Mouse (Mus musculus) embryonic facial prominence, embryonic 15.5 days (tissue): ENCODE data around the gene Ube2c. TPM values are rescaled to one million over a fixed set of nuclear protein-coding genes. Genes with fewer than 3 reads are reported as not detected.

Source experiments
- ATAC-seq: fragments of 200-750 bp; cut with Nextera tagmentation; 2 replicates; pipeline ENCODE4 v1.8.0; 2017; ENCODE audit warnings: low read depth, moderate TSS enrichment; ENCODE audit not compliant: insufficient number of reproducible peaks, low FRiP score, low TSS enrichment
- H3K27ac ChIP-seq: fragments of 300-500 bp; sonication (generic); replicated peaks from 2 replicates; pipeline ENCODE4 v1.5.1; 2015; ENCODE audit warnings: mild to moderate bottlenecking, inconsistent platforms
- H3K27me3 ChIP-seq: fragments of 300-500 bp; sonication (generic); 2 replicates; pipeline ENCODE4 v1.6.1; 2015; ENCODE audit warnings: inconsistent platforms
- H3K36me3 ChIP-seq: fragments of 300-500 bp; sonication (generic); 2 replicates; pipeline ENCODE4 v1.6.1; 2015; ENCODE audit warnings: mild to moderate bottlenecking, inconsistent platforms
- H3K4me1 ChIP-seq: fragments of 300-500 bp; sonication (generic); 2 replicates; pipeline ENCODE4 v1.6.1; 2015; ENCODE audit warnings: inconsistent platforms
- H3K4me2 ChIP-seq: fragments of 300-500 bp; sonication (generic); replicated peaks from 2 replicates; pipeline ENCODE4 v1.6.1; 2015; ENCODE audit warnings: mild to moderate bottlenecking, inconsistent platforms
- H3K4me3 ChIP-seq: fragments of 300-500 bp; sonication (generic); replicated peaks from 2 replicates; pipeline ENCODE4 v1.5.1; 2015; ENCODE audit warnings: mild to moderate bottlenecking, inconsistent platforms
- H3K9ac ChIP-seq: fragments of 300-500 bp; sonication (generic); 2 replicates; pipeline ENCODE4 v1.6.1; 2015; ENCODE audit warnings: inconsistent platforms
- H3K9me3 ChIP-seq: fragments of 300-500 bp; sonication (generic); replicated peaks from 2 replicates; pipeline ENCODE4 v1.6.1; 2016; ENCODE audit warnings: inconsistent platforms
- WGBS: fragments of 180-500 bp; shearing (Covaris S2); methylation state at CpG from one replicate; pipeline ENCODE4 v1.1.7; 2015; 5-methylcytosine and 5-hydroxymethylcytosine counted together
- polyA plus RNA-seq: library from polyadenylated mRNA; unstranded; fragments of >200 nt; fragmentation: Nextera tagmentation; extraction: Ambion mirVana; gene quantifications from 2 replicates; pipeline ENCODE4 v1.2.1, GENCODE M21; 2015

The Ube2c gene
- polyA plus RNA-seq, 1 experiment from 2014 or later, result 302 TPM

DNA sequence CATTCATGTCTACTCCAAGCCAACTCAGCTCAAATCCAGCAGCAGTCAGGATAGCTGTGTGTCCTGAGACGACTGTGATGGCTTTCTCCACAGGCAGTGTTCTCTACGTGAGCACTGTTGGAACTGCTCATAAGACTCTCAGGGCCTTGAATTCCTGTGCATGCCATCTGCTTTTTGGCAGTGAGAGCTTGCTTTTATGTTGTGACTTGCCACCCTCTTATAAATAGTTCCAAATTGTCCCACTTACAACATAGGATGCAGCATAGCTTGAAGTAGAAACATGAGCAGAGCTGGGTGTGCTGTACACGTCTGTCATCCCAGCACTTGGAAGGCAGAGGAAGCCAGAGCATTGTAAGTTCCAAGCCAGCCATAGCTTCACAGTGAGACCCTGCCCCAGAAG lies 3.9 kb upstream of the Ube2c start:
- H3K27me3 ChIP-seq, result no peaks in the 10 kb centered on the region
- ATAC-seq, result no peak
- no peak overlapping the region for H3K9ac ChIP-seq
- no peak overlapping the region for H3K4me2 ChIP-seq
- peaks cover 10% of the 10 kb centered on the region for H3K4me1 ChIP-seq
- WGBS, result 63% methylated on average over 3 of the region's 3 CpGs
- no peak overlapping the region for H3K27ac ChIP-seq
- H3K9me3 ChIP-seq, result no peaks in the 10 kb centered on the region
- H3K4me3 ChIP-seq, result no peak overlapping the region
- peaks cover 67% of the 10 kb centered on the region for H3K36me3 ChIP-seq

DNA sequence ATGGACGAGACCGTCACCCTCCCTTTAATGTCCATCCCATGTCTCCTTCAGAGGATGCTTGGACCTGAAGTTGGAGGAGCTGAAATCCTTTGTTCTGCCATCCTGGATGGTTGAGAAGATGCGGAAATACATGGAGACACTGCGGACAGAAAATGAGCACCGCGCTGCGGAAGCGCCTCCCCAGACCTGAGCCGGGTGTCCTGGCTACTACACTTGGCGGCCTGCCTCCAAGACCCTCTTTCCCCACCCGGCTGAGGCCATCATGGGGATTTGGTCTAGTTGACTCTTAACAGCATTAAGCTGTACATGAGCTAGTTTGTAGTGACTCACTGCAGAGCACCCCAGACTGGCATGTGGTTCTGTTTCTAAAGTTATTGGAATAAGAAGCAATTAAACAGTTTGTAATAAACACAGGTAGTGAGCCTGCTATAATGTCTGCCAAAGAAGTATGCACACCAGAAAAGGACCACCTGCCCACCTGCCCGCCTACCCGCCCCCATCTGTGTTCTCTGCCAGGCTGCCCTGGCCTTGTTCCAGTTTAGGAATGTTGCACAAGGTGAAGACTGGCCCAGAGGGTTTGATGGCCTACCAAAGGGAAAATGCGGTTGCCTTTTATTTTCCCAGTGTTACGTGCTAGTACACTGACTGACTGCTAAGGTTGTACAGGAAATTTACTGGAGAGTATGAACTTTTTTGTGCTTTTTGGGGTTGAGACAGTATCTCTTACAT lies 1.7 kb upstream of the Ube2c start:
- Histone ChIP-seq H3K4me2 (no peak overlapping the region), H3K27ac (0 out of 2 replicates have a peak overlapping the region, but pooled peaks have one; percentile 35), H3K4me1 (peaks cover 26% of the 10 kb centered on the region), H3K4me3 (no peak overlapping the region), H3K36me3 (peaks cover 61% of the 10 kb centered on the region), H3K9me3 (no peaks in the 10 kb centered on the region), H3K27me3 (no peaks in the 10 kb centered on the region), H3K9ac (no peak overlapping the region)
- no peak for ATAC-seq
- 93% methylated on average over 15 of the region's 15 CpGs for WGBS

DNA sequence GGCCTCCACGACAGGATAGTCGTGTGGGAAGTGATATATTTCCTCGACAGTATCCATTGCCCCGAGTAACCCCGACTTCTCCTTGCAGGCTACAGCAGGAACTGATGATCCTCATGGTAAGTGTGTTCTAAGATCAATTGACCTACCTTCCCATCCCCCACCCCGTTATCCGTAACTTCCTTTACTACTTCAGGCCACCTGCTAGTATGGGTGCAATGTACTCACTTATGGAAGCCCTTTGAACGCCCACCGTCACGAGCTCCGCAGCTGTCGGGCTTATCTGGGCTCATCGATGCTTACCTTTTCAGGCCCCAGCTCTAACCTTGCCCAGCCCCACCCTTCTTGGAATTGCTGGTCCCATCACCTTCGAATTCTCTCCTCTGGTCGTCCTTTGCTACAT lies 581 bp downstream of the Ube2c start:
- Histone ChIP-seq H3K4me3 (peak overlapping the region; percentile 66), H3K9ac (peak overlapping the region; percentile 53), H3K27me3 (no peaks in the 10 kb centered on the region), H3K9me3 (no peaks in the 10 kb centered on the region), H3K4me1 (peaks cover 30% of the 10 kb centered on the region), H3K4me2 (peak overlapping the region; percentile 96), H3K27ac (peak overlapping the region; percentile 36; the same call in 1 of the 2 replicates), H3K36me3 (peaks cover 49% of the 10 kb centered on the region)
- 3% methylated on average over 15 of the region's 15 CpGs for WGBS
- ATAC-seq, result no peak

DNA sequence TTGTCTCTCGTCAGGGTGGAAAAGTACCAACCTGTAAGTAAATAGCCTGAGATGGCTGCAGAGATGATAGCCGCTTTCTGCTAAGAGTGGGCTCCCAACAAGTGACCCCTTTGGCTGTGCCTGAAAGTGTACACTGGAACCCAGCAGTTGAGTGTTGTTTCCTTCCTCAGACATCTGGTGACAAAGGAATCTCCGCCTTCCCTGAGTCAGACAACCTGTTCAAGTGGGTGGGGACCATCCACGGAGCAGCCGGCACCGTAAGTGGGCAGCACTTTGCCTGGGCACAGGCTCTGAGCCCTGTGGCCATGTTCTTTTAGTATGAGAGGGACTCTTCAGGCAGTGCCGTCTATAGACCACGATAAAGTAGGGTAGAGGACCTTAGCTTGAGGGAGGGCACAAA lies 1.4 kb downstream of the Ube2c start:
- Histone ChIP-seq H3K4me2 (peak overlapping the region; percentile 96), H3K9me3 (no peaks in the 10 kb centered on the region), H3K9ac (no peak overlapping the region), H3K36me3 (peaks cover 41% of the 10 kb centered on the region), H3K27ac (no peak overlapping the region), H3K27me3 (no peaks in the 10 kb centered on the region), H3K4me1 (peaks cover 30% of the 10 kb centered on the region), H3K4me3 (peak overlapping the region; percentile 66)
- 78% methylated on average over 8 of the region's 8 CpGs for WGBS
- no peak for ATAC-seq

DNA sequence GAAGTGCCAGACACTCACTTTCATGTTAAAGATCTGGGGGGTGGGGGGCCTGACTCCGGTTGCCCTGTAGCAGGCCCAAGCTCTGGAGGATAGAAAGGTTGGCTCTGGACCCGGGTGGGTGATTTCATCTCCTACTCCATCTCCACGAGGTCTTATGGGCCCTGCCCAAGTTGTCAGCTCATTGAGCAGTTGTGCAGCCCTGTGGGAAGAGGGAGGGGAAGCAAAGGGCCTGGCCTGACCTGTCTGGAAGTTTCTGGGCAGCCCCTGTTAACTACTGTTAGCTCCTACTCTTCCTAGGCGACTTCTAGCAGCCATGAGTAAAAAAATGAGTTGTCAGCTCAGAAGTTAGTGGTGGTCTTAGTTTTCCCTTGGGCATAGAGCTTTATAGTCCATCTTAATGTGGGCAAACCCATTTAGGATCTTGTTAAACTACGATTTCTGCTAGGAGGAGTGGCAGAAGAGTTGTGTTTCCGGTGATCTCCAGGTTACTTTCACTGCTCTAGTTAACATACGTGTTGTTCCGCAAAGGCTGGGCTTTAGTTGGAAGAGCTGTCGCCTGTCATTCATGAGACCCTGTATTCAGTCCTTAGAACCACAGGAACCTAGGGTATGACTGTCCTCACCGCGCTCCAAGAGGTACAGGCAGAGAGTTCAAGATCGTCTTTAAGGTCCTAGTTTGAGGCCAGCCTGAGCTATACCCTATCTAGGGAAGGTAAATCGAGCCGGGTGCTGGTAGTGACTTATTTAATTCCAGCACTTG lies 3.7 kb downstream of the Ube2c start:
- no peak overlapping the region for H3K4me2 ChIP-seq
- H3K4me3 ChIP-seq, result no peak overlapping the region
- no peaks in the 10 kb centered on the region for H3K9me3 ChIP-seq
- H3K4me1 ChIP-seq, result peaks cover 30% of the 10 kb centered on the region
- 78% methylated on average over 14 of the region's 14 CpGs for WGBS
- ATAC-seq, result no peak
- no peak overlapping the region for H3K27ac ChIP-seq
- H3K27me3 ChIP-seq, result no peaks in the 10 kb centered on the region; the same call in 1 of the 2 replicates
- peaks cover 19% of the 10 kb centered on the region; the same call in 1 of the 2 replicates for H3K36me3 ChIP-seq
- no peak overlapping the region for H3K9ac ChIP-seq

DNA sequence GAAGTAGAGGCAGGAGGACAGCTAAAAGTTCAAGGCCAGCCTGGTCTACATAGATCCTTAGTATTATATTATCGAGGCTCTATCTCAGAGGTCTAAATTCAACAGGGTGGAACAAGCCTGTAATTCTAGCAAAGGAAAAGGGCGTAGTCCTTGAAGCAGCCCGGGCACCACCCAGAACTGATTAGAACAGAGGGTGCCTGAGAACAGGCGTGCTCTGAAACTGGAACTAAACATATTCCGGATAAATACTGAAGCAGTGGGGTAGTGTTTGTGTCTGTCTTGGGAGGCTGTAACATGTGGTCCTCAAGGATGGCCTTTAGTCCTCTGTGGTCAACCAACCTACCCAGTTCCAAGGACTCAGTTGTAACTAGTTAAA lies 4.3 kb downstream of the Ube2c start:
- Histone ChIP-seq H3K9me3 (no peaks in the 10 kb centered on the region), H3K4me3 (no peak overlapping the region), H3K27me3 (no peaks in the 10 kb centered on the region; the same call in 1 of the 2 replicates), H3K36me3 (peaks cover 19% of the 10 kb centered on the region; the same call in 1 of the 2 replicates), H3K4me2 (no peak overlapping the region), H3K4me1 (peaks cover 30% of the 10 kb centered on the region), H3K27ac (no peak overlapping the region), H3K9ac (no peak overlapping the region)
- no peak for ATAC-seq
- 78% methylated on average over 5 of the region's 5 CpGs for WGBS

DNA sequence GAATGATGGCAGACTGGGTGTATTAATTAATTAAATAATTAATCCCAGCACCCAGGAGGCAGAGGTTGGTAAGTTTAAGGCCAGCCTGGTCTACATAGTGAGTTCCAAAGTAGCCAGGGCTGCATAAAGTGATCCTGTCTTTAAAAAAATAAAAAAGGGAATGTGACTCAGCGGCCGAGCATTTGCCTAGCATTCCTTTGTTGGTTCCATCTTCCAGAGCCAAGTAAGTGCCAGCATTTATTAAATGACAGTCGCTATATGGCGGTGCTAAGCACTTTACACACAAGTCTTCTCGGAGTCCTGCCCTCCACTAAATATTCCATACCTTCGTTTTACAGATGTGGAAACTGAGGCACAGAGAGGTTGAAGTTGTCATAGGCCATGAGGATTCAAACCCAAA lies 6.4 kb downstream of the Ube2c start:
- WGBS, result 82% methylated on average over 6 of the region's 6 CpGs

DNA sequence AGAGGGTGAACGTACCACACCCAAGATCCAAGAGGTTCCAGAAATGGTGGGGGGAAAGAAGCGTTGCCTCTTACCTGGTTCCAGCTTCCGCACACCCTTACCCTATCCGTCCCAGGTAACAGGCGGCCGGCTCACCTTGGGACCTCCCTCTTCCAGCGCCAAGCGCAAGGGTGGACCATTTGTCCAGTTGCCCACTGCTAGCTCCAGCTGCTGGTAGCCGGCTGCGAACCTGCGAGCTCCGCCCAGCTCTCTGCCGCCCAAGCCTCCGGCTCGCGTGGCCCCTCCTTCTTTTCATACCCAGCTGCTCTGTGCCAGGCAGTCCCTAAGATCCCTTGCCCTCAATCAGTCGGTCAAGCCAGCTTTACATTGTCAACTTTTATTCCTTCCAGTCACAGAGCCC lies 7.1 kb downstream of the Ube2c start:
- H3K4me2 ChIP-seq, result no peak overlapping the region
- peaks cover 11% of the 10 kb centered on the region for H3K4me1 ChIP-seq
- H3K27me3 ChIP-seq, result no peaks in the 10 kb centered on the region; the same call in 1 of the 2 replicates
- WGBS, result 66% methylated on average over 17 of the region's 17 CpGs
- H3K27ac ChIP-seq, result no peak overlapping the region
- ATAC-seq, result peak; percentile 3; the same call in 1 of the 2 replicates
- peak overlapping the region; percentile 10; the same call in 1 of the 2 replicates for H3K4me3 ChIP-seq
- H3K9me3 ChIP-seq, result no peaks in the 10 kb centered on the region
- no peak overlapping the region for H3K9ac ChIP-seq
- H3K36me3 ChIP-seq, result peaks cover 12% of the 10 kb centered on the region; the same call in 1 of the 2 replicates

More for the DNA sequence above, 6.4 kb downstream of the Ube2c start:
- peaks cover 17% of the 10 kb centered on the region for H3K4me1 ChIP-seq
- no peak for ATAC-seq
- peaks cover 18% of the 10 kb centered on the region; the same call in 1 of the 2 replicates for H3K36me3 ChIP-seq
- H3K9ac ChIP-seq, result no peak overlapping the region
- no peaks in the 10 kb centered on the region; the same call in 1 of the 2 replicates for H3K27me3 ChIP-seq
- no peak overlapping the region for H3K4me3 ChIP-seq
- no peaks in the 10 kb centered on the region for H3K9me3 ChIP-seq
- H3K27ac ChIP-seq, result no peak overlapping the region
- H3K4me2 ChIP-seq, result no peak overlapping the region

DNA sequence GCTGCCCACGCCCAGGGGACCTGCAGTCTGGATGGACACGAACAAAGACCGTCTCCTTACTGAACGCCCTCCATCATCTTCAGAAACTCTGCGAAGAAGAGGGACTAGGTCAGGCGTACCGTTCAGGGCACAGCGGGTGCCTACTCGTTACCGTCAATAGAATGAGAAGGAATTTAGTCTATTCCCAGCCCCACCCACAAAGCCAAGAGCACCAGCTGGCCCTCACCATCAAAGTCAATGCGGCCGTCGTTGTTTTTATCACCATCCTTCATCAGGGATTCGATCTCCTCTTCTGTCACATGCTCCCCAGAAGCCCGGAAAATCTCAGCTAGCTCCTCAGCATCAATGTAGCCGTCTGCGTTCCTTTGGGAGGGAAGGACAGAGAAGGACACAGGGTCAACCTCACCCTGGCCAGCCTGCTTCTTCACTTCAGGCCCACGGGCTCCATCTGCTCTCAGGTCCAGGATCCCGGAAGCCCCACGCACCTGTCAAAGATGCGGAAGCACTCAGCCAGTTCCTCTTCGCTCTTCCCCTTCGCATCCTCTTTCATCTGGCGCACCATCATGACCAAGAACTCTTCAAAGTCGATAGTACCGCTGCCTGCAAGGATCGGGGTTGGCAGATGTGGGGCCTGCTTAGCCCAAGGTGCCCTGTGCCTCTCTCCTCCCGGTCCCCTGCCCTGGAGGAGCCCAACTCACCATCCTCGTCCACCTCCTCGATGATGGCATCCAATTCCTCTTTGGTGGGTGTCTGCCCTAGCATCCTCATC lies 7.7 kb downstream of the Ube2c start:
- Histone ChIP-seq H3K4me1 (0 out of 2 replicates have a peak, but pooled peaks cover 5% of the 10 kb centered on the region), H3K9ac (no peak overlapping the region), H3K27me3 (no peaks in the 10 kb centered on the region; the same call in 1 of the 2 replicates), H3K4me2 (no peak overlapping the region), H3K9me3 (no peaks in the 10 kb centered on the region), H3K27ac (no peak overlapping the region), H3K36me3 (peaks cover 6% of the 10 kb centered on the region; the same call in 1 of the 2 replicates), H3K4me3 (peak overlapping the region; percentile 10; the same call in 1 of the 2 replicates)
- no peak for ATAC-seq
- WGBS, result 82% methylated on average over 30 of the region's 30 CpGs

DNA sequence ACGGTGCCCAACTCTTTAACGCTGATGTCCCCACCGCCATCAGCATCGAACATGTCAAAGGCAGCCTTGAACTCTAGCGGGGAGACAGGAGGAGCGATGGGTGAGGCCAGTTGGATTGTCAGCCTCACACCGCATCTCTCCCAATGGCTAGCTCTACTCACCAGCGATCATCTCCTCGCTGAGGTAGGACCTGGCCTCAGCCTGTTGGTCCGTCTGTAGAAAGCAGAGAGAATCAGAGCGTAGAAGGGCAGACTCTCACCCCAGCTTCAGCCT lies 8.3 kb downstream of the Ube2c start:
- H3K4me1 ChIP-seq, result 0 out of 2 replicates have a peak, but pooled peaks cover 5% of the 10 kb centered on the region
- WGBS, result 94% methylated on average over 11 of the region's 11 CpGs
- H3K27ac ChIP-seq, result no peak overlapping the region
- ATAC-seq, result no peak
- no peaks in the 10 kb centered on the region for H3K9me3 ChIP-seq
- peaks cover 5% of the 10 kb centered on the region; the same call in 1 of the 2 replicates for H3K36me3 ChIP-seq
- H3K4me3 ChIP-seq, result no peak overlapping the region
- H3K4me2 ChIP-seq, result no peak overlapping the region
- no peak overlapping the region for H3K9ac ChIP-seq
- no peaks in the 10 kb centered on the region; the same call in 1 of the 2 replicates for H3K27me3 ChIP-seq

DNA sequence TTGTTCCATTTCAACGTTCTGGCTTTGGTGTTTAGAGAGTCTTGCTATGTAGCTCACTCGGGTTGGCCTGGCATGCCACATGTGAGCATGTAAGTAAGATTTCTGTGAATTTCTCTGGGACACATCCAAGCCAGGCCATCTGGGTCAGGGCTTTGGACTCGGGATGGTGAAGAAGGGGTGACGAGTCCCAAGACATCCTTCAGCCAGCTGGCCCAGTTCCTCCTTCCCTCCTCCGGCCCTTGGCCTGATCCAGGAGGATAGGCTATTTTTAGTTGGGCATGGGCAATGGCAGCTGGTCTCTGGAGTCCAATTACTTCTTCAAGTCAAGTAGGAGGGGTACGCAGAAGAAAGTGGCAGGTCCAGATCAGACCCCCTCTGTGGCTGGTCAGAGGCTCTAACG lies 9.1 kb downstream of the Ube2c start:
- H3K9ac ChIP-seq, result no peak overlapping the region
- H3K27me3 ChIP-seq, result no peaks in the 10 kb centered on the region; the same call in 1 of the 2 replicates
- no peaks in the 10 kb centered on the region for H3K4me1 ChIP-seq
- no peak overlapping the region for H3K4me2 ChIP-seq
- H3K27ac ChIP-seq, result no peak overlapping the region
- WGBS, result 74% methylated on average over 7 of the region's 7 CpGs
- no peak overlapping the region for H3K4me3 ChIP-seq
- no peaks in the 10 kb centered on the region for H3K36me3 ChIP-seq
- ATAC-seq, result no peak
- no peaks in the 10 kb centered on the region for H3K9me3 ChIP-seq
